Mouse (Mus musculus) lung, adult 2 months (tissue): Measurements from ENCODE around the gene Depdc1b.

Source experiments
- CTCF ChIP-seq: fragments of 200-500 bp; IDR thresholded peaks from 2 replicates; pipeline ENCODE4 v1.5.1; 2011; ENCODE audit warnings: mild to moderate bottlenecking, low read length, control low read depth; ENCODE audit not compliant: insufficient read depth
- POLR2A ChIP-seq: fragments of 200-500 bp; IDR thresholded peaks from 2 replicates; pipeline ENCODE4 v1.6.1; 2011; ENCODE audit warnings: low read depth, mild to moderate bottlenecking, control low read depth, low read length, borderline replicate concordance; ENCODE audit errors: extremely low read depth

DNA sequence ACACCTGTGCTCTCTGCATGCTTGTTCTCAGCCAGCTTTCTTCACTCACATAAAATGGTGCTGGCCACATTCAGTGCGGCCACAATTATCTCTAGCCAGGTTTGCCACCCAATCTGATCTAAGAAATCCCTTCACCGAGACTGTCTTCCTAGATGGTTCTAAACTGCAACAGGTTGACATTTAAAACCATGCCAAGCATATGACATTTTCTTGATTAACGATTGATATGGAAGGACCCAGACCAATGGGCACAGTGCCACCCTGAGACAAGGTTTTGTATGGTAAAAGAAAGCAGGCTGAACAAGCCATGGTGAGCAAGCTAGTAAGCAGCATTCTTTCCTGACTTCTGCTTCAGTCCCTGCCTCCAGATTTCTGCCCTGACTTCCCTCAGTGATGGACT, 115.6 kb downstream of the Depdc1b start:
- TF ChIP-seq POLR2A (no peak), CTCF (no peak)
